Mouse (Mus musculus): Measurements from ENCODE around the gene Inafm2. TPM values are rescaled to one million over a fixed set of nuclear protein-coding genes. Genes with fewer than 3 reads are reported as not detected.

Inafm2 gene
- total RNA-seq, 2 experiments from 2014 or later, result 31.7 to 33.4 TPM

GRCm38 (mm10) chr2:118752792-118753108 is 7.2 kb downstream of the Inafm2 start:
- no peak for DNase-seq (ENCODE audit: low spot score in 2 of 2)

DNA sequence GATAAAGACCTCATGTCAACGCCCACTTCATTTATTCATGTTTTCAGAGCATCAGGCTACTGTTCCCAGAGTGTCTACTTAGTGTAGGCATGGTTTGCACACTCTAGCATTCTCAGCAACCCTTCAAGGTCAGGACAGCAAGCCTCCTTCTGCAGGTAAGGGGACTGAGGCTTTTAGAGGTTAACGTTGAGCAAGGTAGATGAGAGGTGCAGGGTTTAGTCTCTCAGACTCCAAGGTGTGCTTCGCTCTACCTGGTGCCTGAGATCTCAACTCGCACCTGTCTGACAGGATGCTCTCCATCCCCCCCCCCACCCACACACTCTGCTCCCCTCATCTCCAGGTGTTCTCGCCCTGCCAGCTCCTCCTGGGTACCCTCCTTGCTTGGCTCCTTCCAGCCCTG is 8.6 kb downstream of the Inafm2 start:
- no peak for DNase-seq (ENCODE audit: low spot score in 2 of 2)

DNA sequence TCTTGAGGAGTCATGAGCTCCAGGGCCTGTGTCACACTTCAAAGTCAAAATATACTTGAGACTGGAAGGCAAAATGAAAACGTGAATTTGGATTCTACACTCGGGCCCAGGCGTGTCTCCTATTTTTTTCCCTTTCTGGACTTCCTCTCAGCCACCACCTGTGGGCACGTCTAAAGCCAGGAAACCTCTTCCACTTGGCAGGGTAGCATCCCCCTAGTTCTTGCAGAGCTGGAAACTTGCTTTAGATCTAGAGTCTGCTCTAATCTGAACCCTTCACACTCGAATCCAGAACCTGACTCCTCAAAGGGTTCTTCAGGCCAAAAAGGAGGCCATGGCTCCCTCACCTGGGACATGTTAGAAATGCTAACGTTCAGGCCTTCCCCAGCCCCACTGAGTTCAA is 9.8 kb downstream of the Inafm2 start:
- DNase-seq (ENCODE audit: low spot score in 2 of 2), result no peak

- peak in 1 of 2 experiments; percentile 32 for DNase-seq (ENCODE audit: low spot score in 2 of 2)
Observed at GRCm38 (mm10) chr2:118756103-118756502, 10.5 kb downstream of the Inafm2 start.

GRCm38 (mm10) chr2:118759828-118760227 is 14.3 kb downstream of the Inafm2 start:
- no peak for DNase-seq (ENCODE audit: low spot score in 2 of 2)

GRCm38 (mm10) chr2:118760311-118761025 is 14.9 kb downstream of the Inafm2 start:
- DNase-seq (ENCODE audit: low spot score in 2 of 2), result no peak

GRCm38 (mm10) chr2:118761358-118761757 is 15.8 kb downstream of the Inafm2 start:
- no peak for DNase-seq (ENCODE audit: low spot score in 2 of 2)

DNA sequence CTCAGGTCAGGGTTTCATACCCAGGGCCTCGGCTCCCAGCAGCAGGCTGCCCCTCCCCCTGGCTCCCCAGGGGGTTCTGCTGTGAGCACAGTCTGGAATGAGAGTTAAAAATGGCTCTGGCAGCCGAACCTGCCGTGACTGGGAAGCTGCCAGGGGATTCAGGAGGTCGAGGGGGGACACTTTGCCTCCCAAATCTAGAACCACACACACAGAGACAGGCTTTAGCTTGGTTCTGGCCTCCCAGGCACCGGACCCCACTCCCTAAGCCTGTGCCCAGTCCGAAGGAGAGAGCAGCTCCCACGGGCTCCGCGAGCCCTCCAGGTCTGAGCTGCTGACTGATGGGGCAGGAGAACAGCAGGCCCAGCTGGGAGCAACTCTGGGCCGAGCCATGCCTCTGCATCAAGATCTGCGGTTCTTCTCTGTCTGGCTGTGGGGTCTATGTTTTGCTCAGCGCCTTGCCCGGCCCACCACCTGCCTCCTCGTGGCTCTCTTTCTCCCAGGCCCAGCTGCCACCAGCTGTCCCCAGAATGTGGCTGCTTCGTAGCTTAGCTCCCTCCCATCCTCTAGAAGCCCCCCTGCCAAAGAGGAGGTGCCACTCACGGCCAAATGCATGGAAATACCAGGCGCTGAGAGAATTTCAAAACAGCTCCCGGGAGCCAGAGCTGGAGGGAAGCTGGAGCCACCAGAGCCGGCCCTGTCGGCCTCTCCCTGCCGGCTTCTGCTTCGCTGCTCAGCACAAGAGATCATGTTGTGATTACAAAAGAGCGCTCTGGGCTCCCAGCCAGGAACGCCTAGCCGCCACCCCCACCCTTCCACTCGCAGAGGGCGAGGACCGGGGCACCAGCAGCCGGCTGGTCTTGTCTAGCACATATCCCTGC is 16.6 kb downstream of the Inafm2 start, which contains the start of gene Ccdc9b:
Gene Ccdc9b (minus strand): TSS at position 756 of the 878 bp plus-strand sequence.
- peak; percentile 88 to 89 for DNase-seq (ENCODE audit: low spot score in 2 of 2)

- no peak for DNase-seq (ENCODE audit: low spot score in 2 of 2)
Observed at GRCm38 (mm10) chr2:118762784-118763148, 17.2 kb downstream of the Inafm2 start.

DNA sequence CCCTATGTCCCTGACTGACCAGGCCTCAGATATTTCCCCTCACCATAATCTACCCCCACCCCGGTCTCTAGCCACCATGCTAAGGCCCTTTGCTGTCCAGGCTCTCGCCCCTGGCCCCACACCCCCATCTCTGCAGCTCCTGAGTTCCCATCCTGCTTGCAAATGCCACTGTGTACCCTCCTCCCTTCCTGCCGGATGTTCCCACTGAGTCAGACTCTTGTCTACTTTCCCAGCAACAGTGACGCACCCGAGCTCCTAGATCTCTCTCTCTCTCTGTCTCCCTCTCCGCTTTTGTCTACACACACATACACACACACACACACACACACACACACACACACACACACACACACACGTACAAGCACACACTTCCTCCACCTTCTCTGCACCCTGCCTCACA is 17.9 kb downstream of the Inafm2 start:
- peak; percentile 41 to 49 for DNase-seq (ENCODE audit: low spot score in 2 of 2)

GRCm38 (mm10) chr2:118764094-118764831 is 18.7 kb downstream of the Inafm2 start:
- peak; percentile 60 to 71 for DNase-seq (ENCODE audit: low spot score in 2 of 2)

GRCm38 (mm10) chr2:118764875-118765274 is 19.3 kb downstream of the Inafm2 start:
- no peak for DNase-seq (ENCODE audit: low spot score in 2 of 2)

DNA sequence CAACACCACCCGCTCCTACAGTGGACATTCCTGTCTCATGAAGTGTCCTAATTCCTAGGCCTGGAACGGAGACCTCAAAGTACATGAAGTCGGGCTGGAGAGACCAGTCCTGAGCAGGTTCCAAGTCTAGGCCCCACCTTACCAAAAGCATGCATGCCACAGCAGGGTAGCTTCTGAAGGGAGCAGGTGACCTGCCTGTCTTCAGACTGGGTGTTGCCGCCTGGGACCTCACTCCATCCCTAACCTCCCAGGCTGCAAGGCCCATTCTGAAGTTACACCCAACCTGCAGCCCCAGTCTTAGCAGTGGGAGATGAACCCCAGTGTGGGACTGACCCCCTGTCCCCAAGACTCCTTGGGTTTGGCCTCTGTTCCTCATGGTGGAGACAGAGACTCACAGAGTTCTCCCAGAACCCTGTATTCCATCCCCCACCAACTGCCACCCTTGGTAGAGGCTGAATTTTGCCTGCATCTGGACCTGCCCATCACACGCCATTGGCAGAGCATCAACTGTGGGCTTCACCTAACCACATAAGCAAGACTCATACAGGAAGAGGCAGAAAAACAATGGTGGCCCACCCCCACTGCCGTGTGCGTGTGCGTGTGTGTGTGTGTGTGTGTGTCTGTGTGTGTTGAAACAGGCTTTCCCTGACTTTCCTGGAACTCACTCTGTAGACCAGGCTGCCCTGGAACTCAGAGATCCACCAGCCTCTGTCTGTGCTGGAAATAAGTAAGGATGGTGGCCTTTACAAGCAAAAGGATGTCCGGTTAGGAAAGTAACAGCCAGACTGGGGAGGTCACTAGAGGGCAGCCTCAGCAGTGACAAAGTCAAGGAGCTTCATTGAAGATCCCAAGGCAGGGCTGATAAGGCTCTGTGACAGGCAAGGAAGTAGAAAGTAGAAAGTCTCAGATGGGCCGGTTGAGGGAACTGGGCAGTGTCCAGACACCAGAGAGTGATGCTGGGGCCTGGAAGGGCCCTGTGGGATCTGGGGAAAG is 20.8 kb downstream of the Inafm2 start:
- no peak for DNase-seq (ENCODE audit: low spot score in 2 of 2)

DNA sequence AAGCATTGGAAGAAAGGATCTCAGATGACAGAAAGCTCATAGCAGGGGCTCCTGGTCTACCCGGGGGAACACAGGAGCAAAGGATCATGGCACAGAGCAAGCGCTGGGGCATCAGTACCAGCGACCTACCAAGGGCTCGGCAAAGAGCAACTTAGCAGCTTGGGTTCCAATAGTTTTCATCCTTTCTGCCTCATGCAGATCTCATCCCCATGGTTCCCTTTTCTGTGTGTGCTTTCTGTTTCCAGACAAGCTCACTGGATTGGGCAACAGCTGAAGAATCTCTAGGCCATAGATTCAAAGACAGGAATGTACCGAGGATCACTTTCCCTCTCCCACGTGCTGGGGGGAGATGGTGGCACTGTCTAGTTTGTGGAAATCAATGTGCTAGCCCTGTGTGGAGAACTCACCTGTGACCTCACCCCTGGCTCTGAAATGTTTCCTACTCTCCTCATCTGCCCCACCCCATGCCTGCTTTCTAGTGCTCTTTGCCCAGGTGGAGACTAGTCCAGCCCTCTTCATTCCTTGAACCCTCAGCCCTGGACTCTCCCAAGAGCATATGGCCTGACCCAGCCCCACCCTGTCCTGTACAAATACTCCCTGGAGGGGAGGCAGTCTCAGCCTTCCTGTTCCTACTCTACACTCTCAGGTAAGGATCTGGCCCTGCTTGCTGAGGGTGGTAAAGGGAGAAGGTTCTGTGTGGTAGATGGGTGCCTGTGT is 26.8 kb downstream of the Inafm2 start, which contains the start of gene Phgr1:
Gene Phgr1 (plus strand): TSS at position 612 of the 717 bp plus-strand sequence.
- no peak for DNase-seq (ENCODE audit: low spot score in 2 of 2)

GRCm38 (mm10) chr2:118774536-118774935 is 29.0 kb downstream of the Inafm2 start:
- no peak for DNase-seq (ENCODE audit: low spot score in 2 of 2)

DNA sequence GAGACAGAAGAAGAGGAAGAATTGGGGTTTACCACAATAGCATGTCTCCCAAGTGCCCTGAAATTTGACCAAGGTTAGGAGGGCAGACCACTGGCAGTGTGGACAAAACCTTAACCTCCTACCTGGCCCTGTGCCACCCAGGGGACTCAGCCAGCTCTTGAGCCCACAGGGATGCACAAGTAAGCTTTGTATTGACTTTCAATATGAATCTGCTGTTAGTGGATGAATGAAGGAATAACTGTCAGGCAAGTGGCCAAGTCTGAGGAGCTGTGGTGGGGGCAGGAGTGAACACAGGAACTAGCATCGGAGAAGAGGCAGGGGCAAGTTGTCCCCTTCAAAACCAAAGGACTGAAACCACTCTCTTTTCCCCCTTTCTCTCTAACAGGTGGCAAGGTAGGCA is 29.8 kb downstream of the Inafm2 start:
- DNase-seq (ENCODE audit: low spot score in 2 of 2), result peak in 1 of 2 experiments; percentile 39

- peak in 1 of 2 experiments; percentile 50 for DNase-seq (ENCODE audit: low spot score in 2 of 2)
Observed at GRCm38 (mm10) chr2:118775846-118776245, 30.3 kb downstream of the Inafm2 start.

DNA sequence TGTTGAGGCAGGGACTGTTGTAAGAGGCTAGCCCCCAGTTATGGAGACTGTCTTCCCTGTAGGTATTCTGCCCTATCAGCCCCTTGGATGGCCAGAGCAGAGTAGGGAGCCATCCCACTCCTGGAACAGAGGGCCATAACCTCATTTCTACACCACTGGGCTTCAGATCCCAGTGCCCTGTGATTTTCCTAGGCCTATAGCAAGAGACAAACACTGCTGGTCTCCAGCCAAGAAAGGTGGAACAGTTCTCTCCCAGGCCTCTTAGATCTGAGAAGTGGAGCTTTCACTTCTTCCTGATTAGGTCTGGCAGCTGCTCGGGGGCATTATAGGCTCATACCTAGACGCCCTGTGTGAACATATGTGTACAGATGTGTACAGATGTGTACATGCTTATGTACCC is 30.7 kb downstream of the Inafm2 start:
- no peak for DNase-seq (ENCODE audit: low spot score in 2 of 2)

- no peak for DNase-seq (ENCODE audit: low spot score in 2 of 2)
Observed at GRCm38 (mm10) chr2:118778418-118778817, 32.9 kb downstream of the Inafm2 start.

- DNase-seq (ENCODE audit: low spot score in 2 of 2), result no peak
Observed at GRCm38 (mm10) chr2:118779065-118779464, 33.5 kb downstream of the Inafm2 start.

Measured in layer of hippocampus, postnatal 10 days (tissue).